Mouse (Mus musculus) liver, embryonic 13.5 days (tissue): ENCODE data around the gene Cacna1e. TPM values are rescaled to one million over a fixed set of nuclear protein-coding genes. Genes with fewer than 3 reads are reported as not detected.

Experiments used
- ATAC-seq: fragments of 200-750 bp; cut with Nextera tagmentation; 2 replicates; pipeline ENCODE4 v1.8.0; 2017; ENCODE audit warnings: low read depth, mild to moderate bottlenecking, moderate number of reproducible peaks, moderate library complexity
- DNase-seq: peaks from one replicate; pipeline ENCODE4 v3.0.0; 2022
- H3K27ac ChIP-seq: fragments of 300-500 bp; sonication (generic); 2 replicates; pipeline ENCODE4 v1.5.1; 2015; ENCODE audit warnings: moderate library complexity, mild to moderate bottlenecking, inconsistent platforms
- H3K27me3 ChIP-seq: fragments of 300-500 bp; sonication (generic); 2 replicates; pipeline ENCODE4 v1.6.1; 2015; ENCODE audit warnings: mild to moderate bottlenecking, inconsistent platforms
- H3K36me3 ChIP-seq: fragments of 300-500 bp; sonication (generic); 2 replicates; pipeline ENCODE4 v1.6.1; 2015; ENCODE audit warnings: mild to moderate bottlenecking, inconsistent platforms
- H3K4me1 ChIP-seq: fragments of 300-500 bp; sonication (generic); replicated peaks from 2 replicates; pipeline ENCODE4 v1.6.1; 2015; ENCODE audit warnings: inconsistent platforms
- H3K4me2 ChIP-seq: fragments of 300-500 bp; sonication (generic); 2 replicates; pipeline ENCODE4 v1.6.1; 2015; ENCODE audit warnings: inconsistent platforms, mild to moderate bottlenecking, moderate library complexity
- H3K4me3 ChIP-seq: fragments of 300-500 bp; sonication (generic); replicated peaks from 2 replicates; pipeline ENCODE4 v1.5.1; 2015; ENCODE audit warnings: mild to moderate bottlenecking, inconsistent platforms
- H3K9ac ChIP-seq: fragments of 300-500 bp; sonication (generic); 2 replicates; pipeline ENCODE4 v1.6.1; 2015; ENCODE audit warnings: mild to moderate bottlenecking, inconsistent platforms
- H3K9me3 ChIP-seq: fragments of 300-500 bp; sonication (generic); replicated peaks from 2 replicates; pipeline ENCODE4 v1.6.1; 2016; ENCODE audit warnings: inconsistent platforms
- WGBS: fragments of 180-500 bp; shearing (Covaris S2); methylation state at CpG from one replicate; pipeline ENCODE4 v1.1.7; 2015; ENCODE audit not compliant: insufficient replicate concordance; 5-methylcytosine and 5-hydroxymethylcytosine counted together
- polyA plus RNA-seq: library from polyadenylated mRNA; unstranded; fragments of >200 nt; fragmentation: Nextera tagmentation; extraction: Ambion mirVana; gene quantifications from 2 replicates; pipeline ENCODE4 v1.2.1, GENCODE M21; 2015

The Cacna1e gene
- polyA plus RNA-seq, 1 experiment from 2014 or later: 0.03 TPM

DNA sequence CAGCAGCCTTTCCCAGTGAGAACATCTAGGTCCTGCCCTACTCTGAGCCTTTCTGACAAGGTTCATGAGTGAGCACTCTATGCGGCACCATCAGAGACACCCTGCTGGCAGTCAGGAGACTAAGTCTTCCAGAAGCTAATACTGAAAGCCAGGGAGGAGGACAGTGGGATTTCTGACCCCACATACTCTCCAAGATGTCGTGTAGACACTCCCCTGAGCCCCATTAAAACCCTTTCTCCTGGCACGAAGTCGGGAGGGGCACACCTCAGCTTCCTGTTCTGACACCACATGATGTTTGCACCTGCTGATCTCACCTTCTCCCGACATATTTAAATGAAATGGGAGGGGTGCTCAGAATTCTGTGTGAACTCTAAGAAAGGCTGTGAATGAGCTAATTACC, 226.9 kb downstream of the Cacna1e start:
- H3K4me1 ChIP-seq: no peaks in the 10 kb centered on the region
- no peaks in the 10 kb centered on the region for H3K27me3 ChIP-seq
- no peak for DNase-seq
- no peak overlapping the region for H3K4me3 ChIP-seq
- no peak overlapping the region for H3K9ac ChIP-seq
- H3K9me3 ChIP-seq: no peaks in the 10 kb centered on the region
- no peak overlapping the region for H3K4me2 ChIP-seq
- WGBS: 42% methylated on average over 5 of the region's 5 CpGs
- no peak overlapping the region for H3K27ac ChIP-seq
- ATAC-seq: no peak
- no peaks in the 10 kb centered on the region for H3K36me3 ChIP-seq

DNA sequence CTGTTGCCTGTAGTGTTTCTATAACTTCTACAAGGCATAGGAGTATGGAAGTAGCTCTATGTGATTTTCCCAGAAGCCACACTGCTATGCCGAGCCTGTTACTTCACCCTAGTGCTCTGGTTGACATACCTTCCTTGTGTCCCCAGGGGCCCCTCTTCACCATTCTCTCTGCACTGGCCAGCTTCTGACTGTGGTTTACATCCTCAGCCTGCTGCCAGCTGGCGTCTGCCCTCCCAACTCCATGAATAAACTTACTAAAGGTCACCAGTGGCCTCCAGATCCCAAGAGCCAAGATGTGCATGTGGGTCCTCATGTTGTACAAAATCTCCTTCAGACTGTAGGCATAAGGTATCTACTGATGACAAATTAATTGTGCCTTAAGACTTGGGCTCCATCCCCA, 230.3 kb downstream of the Cacna1e start:
- DNase-seq (no peak), ATAC-seq (no peak)
- Histone ChIP-seq H3K4me1 (no peaks in the 10 kb centered on the region), H3K27me3 (no peaks in the 10 kb centered on the region), H3K9ac (no peak overlapping the region), H3K9me3 (no peaks in the 10 kb centered on the region), H3K4me3 (no peak overlapping the region), H3K36me3 (no peaks in the 10 kb centered on the region), H3K27ac (no peak overlapping the region), H3K4me2 (no peak overlapping the region)
- 50% methylated on average over 2 of the region's 2 CpGs for WGBS

DNA sequence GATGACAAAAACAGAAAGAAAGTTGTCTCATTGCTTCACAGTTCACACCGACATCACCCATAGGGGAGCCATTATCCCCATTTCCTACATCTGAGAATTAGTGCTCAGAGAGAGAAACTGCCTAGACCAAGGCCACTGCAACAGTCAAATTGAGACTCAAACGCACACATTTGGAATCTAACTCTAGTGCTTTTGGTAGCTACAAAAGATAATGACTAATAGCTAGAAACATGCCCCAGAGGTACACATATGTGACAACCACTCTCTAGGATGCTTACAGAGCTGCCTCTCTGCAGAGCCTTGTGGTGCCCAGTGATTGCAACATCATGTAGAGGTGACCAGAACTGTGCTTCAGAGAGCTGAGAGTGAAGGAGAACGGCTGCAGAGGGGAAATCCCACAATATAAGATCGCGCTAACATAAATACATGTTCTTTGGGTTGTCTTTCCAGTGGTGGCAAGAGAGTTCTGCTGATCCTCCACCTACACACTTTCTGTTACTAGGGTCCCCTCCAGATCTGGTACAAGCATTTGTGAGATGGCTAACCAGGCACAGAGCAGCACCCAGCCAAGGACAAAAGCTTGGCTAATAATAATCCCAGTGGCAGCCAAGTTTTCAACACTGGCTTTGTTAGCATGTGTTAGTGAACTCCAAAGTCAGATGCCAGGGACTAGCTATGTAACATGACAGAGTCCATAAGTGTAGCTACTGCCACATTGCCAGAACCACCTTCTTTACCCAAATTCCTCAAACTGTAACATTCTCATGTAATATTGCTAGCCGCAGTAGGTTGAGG, 237.9 kb downstream of the Cacna1e start:
- Histone ChIP-seq H3K4me3 (no peak overlapping the region), H3K36me3 (no peaks in the 10 kb centered on the region), H3K9me3 (no peaks in the 10 kb centered on the region), H3K4me1 (no peaks in the 10 kb centered on the region), H3K27ac (no peak overlapping the region), H3K27me3 (no peaks in the 10 kb centered on the region), H3K9ac (no peak overlapping the region), H3K4me2 (no peak overlapping the region)
- DNase-seq (no peak), ATAC-seq (no peak)
- 68% methylated on average over 6 of the region's 6 CpGs for WGBS

DNA sequence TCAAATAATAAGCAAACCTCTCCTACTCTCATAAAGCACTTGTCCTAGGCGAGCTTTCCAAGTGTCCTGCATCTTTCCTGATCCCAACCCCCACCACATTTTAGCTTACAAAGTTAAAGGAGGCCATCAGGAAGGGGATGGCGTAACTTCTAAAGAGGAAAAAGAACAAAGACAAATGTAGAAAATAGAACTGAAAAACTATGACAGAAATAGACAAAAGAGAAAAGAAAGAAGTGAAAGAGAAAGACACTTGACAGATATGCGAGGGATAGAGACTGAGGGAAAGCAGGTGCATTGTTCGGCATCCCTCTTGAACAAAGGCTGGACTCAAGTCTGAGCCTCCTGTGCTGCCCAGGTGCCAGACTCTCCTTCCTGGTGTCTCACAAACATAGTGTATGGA, 246.5 kb downstream of the Cacna1e start:
- H3K36me3 ChIP-seq: no peaks in the 10 kb centered on the region
- no peak overlapping the region for H3K9ac ChIP-seq
- DNase-seq (no peak), ATAC-seq (no peak)
- H3K4me1 ChIP-seq: no peaks in the 10 kb centered on the region
- 59% methylated on average over 4 of the region's 4 CpGs for WGBS
- no peak overlapping the region for H3K27ac ChIP-seq
- H3K4me2 ChIP-seq: no peak overlapping the region
- H3K4me3 ChIP-seq: no peak overlapping the region
- no peaks in the 10 kb centered on the region for H3K9me3 ChIP-seq
- H3K27me3 ChIP-seq: no peaks in the 10 kb centered on the region

DNA sequence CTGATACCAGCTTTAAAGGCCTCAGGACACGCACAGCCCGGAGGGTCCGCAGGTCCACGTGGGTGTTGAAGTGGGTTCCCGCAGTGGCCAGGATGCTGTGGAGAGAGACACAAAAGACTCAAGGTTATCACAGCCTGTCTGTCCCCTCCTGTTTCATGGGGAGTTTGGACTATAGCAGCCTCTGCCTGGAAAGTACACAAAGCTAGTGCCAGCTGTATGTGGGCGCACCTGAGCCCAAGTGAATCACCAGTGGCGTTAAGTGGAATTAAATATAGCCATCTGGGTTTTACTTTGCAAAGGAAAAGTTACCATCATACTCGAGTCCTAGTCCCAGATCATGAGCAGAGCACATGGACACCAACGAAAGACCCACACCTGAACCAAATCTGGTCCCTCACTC, 248.5 kb downstream of the Cacna1e start:
- H3K4me1 ChIP-seq: no peaks in the 10 kb centered on the region
- H3K36me3 ChIP-seq: no peaks in the 10 kb centered on the region
- H3K9me3 ChIP-seq: no peaks in the 10 kb centered on the region
- no peak overlapping the region for H3K4me3 ChIP-seq
- no peaks in the 10 kb centered on the region for H3K27me3 ChIP-seq
- WGBS: 73% methylated on average over 9 of the region's 9 CpGs
- ATAC-seq (no peak), DNase-seq (no peak)
- H3K9ac ChIP-seq: no peak overlapping the region
- no peak overlapping the region for H3K4me2 ChIP-seq
- H3K27ac ChIP-seq: no peak overlapping the region

DNA sequence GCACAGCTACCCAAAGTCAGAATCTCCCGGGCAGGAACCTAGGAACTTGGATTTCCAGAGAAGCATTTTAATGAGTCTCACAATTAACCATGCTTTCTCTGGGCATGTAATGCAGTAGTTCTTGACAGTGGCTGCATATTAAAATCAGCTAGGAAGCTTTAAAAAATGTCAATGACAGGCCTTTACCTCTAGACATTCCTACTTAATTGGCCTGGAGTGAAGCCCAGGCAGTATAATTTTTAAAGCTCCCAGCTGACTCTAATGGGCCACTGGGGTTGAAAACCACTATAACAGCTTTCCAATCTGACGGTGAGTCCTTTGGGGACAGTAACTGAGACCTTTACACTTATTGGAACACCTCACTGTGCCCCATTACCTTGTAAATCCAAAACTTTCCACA, 251.4 kb downstream of the Cacna1e start:
- Histone ChIP-seq H3K4me1 (no peaks in the 10 kb centered on the region), H3K27ac (no peak overlapping the region), H3K36me3 (no peaks in the 10 kb centered on the region), H3K9me3 (no peaks in the 10 kb centered on the region), H3K27me3 (no peaks in the 10 kb centered on the region), H3K9ac (no peak overlapping the region), H3K4me3 (no peak overlapping the region), H3K4me2 (no peak overlapping the region)
- DNase-seq (no peak), ATAC-seq (no peak)
- WGBS: 65% methylated on average over 2 of the region's 2 CpGs

DNA sequence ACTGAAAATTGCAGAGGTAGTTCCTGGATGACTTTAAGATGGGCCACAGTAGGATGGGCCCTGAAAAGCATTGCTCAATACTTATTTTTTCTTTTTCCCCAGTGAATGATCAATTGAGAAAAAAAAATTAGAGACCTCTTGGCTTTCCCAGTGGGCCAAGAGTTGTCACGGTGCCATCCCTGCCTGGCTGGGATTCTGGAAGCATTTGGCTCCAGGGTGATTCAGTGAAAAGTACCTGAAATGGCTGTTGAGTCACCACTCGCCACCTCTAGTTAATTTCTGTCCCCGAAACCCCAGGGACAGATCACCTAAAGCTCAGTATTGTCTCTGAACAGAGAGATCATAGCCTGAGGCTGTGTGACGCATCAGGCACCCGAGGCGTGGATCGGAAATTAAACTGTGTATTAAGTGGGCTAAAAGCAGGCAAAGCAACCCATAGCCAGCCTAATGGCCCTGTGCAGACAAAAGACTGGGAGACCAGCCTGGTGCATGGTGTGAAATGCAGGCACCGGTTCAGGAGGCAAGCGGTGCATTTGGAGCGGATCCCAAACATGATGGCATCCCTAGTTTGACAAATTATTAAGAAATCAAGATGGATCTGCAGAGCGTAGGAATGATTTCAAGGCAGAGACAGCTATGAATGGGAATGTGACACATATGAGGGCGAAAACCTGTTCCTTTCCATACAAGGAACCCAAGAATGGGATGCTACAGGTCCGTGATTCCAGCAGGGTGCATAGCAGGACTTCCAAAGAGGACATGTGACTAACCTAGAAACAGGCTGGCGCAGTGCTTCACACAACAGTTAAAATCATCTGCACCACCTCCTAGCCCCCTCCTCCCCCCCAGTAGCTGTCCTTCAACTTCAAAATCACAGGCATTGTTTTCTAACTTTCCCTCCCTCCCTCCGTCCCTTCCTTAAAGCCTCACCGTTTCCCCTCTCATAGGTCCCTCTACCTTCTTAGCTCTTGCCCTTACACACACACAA, 261.3 kb downstream of the Cacna1e start:
- ATAC-seq (no peak), DNase-seq (no peak)
- no peak overlapping the region for H3K4me3 ChIP-seq
- H3K27ac ChIP-seq: no peak overlapping the region
- H3K36me3 ChIP-seq: no peaks in the 10 kb centered on the region
- H3K4me2 ChIP-seq: no peak overlapping the region
- no peaks in the 10 kb centered on the region for H3K27me3 ChIP-seq
- H3K4me1 ChIP-seq: no peaks in the 10 kb centered on the region
- WGBS: 65% methylated on average over 16 of the region's 16 CpGs
- H3K9me3 ChIP-seq: no peaks in the 10 kb centered on the region
- H3K9ac ChIP-seq: no peak overlapping the region

DNA sequence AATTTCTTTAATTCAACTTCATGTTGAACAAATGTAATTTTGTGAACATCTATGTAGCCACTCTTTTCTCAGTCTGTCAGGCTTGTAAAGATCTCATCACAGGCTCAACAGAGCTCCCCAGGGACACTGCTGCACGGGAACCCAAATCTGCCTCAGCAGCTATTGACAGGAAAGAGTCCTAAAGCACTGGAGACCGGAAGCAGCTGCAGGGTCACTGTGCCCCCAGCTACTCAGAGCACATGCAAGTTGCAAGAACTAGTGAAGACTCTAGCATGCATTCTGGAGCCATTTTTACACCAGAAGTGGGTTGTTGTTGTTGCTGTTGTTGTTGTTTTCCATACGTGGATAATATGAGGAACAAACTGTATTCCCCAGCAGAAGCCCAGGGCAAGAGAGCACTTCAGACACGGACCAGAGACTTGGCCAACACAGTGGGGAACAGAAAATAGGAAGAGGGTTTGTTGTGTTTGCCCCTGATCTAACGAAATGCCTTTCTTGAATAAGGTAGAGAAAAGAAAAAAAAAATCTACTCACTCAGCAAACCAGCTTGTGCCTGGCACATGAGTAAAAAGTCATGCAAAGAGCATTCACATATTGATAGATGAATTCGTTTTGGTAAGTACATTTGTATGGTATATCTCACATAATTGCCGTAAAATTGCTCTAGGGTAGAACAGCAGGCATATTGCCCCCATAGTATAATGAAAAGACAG, 266.4 kb downstream of the Cacna1e start:
- no peaks in the 10 kb centered on the region for H3K27me3 ChIP-seq
- H3K4me1 ChIP-seq: no peaks in the 10 kb centered on the region
- no peaks in the 10 kb centered on the region for H3K9me3 ChIP-seq
- H3K36me3 ChIP-seq: no peaks in the 10 kb centered on the region
- no peak overlapping the region for H3K27ac ChIP-seq
- no peak overlapping the region for H3K4me2 ChIP-seq
- ATAC-seq (no peak), DNase-seq (no peak)
- WGBS: 29% methylated on average over 7 of the region's 7 CpGs
- H3K4me3 ChIP-seq: no peak overlapping the region
- H3K9ac ChIP-seq: no peak overlapping the region

DNA sequence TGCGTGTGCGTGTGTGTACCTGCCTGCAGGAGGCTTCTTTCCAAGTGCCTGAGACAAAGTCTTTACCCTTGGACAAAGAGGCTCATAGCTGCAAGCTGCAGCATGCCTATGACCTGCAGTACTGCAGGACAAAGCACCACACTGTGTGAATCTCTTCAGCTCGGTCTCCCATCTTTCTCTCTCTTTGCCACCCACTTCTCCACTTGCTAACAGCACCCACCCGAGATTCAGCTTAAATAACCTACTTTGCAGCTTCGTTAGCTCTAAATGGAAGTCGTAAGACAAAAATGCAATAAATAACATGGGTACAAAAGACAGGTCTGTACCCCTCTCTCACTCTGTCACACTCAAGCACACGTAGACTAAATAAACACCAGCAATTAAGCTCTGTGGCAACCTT, 268.5 kb downstream of the Cacna1e start:
- H3K4me2 ChIP-seq: no peak overlapping the region
- H3K9me3 ChIP-seq: no peaks in the 10 kb centered on the region
- no peaks in the 10 kb centered on the region for H3K4me1 ChIP-seq
- no peaks in the 10 kb centered on the region for H3K27me3 ChIP-seq
- H3K4me3 ChIP-seq: no peak overlapping the region
- no peak overlapping the region for H3K27ac ChIP-seq
- H3K9ac ChIP-seq: no peak overlapping the region
- no peak for ATAC-seq
- H3K36me3 ChIP-seq: no peaks in the 10 kb centered on the region
- DNase-seq: no peak
- WGBS: 57% methylated on average over 7 of the region's 7 CpGs

DNA sequence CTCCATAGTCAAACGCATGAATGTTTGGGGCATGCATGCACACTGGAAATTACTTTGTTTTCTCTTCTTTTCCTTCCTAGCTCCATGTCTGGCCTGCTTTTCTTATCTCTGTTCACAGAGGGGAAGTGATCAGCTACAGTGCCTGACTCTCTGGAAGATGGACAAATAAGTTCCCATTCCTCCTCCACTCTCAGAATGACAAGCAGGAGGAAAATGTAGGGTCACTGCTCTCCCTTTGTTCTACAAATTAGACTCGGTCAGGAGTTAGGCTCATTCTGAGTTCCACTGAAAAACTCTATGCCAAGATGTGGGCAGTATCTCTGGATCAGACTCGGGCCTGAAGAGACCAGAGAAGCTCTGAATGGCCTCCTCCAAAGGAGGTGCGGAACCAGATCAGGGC, 275.8 kb downstream of the Cacna1e start:
- no peaks in the 10 kb centered on the region for H3K9me3 ChIP-seq
- DNase-seq: no peak
- 37% methylated on average over 4 of the region's 4 CpGs for WGBS
- H3K36me3 ChIP-seq: no peaks in the 10 kb centered on the region
- no peak overlapping the region for H3K9ac ChIP-seq
- no peak overlapping the region for H3K4me3 ChIP-seq
- no peak for ATAC-seq
- no peaks in the 10 kb centered on the region for H3K4me1 ChIP-seq
- no peak overlapping the region for H3K27ac ChIP-seq
- no peak overlapping the region for H3K4me2 ChIP-seq
- H3K27me3 ChIP-seq: no peaks in the 10 kb centered on the region

DNA sequence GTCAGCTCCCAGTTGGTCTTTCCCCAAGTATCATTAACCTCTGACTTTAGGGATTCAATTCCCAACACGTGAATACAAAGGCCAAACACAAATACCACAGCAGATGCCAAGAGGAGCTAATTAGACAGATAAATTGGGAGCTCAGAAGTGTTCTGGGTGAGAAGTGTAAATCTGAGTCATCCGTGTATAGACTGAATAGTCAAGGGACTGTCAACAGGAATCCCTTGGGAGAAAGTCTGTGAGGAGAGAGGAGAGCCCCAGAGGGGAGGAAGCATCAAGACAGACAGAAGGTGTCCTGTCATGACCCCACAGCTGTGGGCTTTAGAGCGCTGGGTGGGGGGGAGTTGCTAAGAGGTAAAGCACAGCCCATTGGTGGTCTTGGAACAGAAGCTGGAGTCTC, 276.9 kb downstream of the Cacna1e start:
- Histone ChIP-seq H3K9ac (no peak overlapping the region), H3K4me2 (no peak overlapping the region), H3K36me3 (no peaks in the 10 kb centered on the region), H3K9me3 (no peaks in the 10 kb centered on the region), H3K27me3 (no peaks in the 10 kb centered on the region), H3K27ac (no peak overlapping the region), H3K4me1 (no peaks in the 10 kb centered on the region), H3K4me3 (no peak overlapping the region)
- WGBS: 36% methylated on average over 3 of the region's 3 CpGs
- DNase-seq: no peak
- ATAC-seq: no peak
